Mouse (Mus musculus) limb, embryonic 15.5 days (tissue): ENCODE measurements around the gene Rhcg. TPM values are rescaled to one million over a fixed set of nuclear protein-coding genes. Genes with fewer than 3 reads are reported as not detected.

Experiments
- ATAC-seq: fragments of 200-750 bp; cut with Nextera tagmentation; 2 replicates; pipeline ENCODE4 v1.8.0; 2017; ENCODE audit warnings: low read depth, moderate TSS enrichment; ENCODE audit not compliant: insufficient number of reproducible peaks, low FRiP score, low TSS enrichment
- H3K27ac ChIP-seq: fragments of 300-500 bp; sonication (generic); 2 replicates; pipeline ENCODE4 v1.5.1; 2015; ENCODE audit warnings: moderate library complexity, mild to moderate bottlenecking, inconsistent platforms
- H3K27me3 ChIP-seq: fragments of 300-500 bp; sonication (generic); 2 replicates; pipeline ENCODE4 v1.6.1; 2015; ENCODE audit warnings: inconsistent platforms
- H3K36me3 ChIP-seq: fragments of 300-500 bp; sonication (generic); 2 replicates; pipeline ENCODE4 v1.6.1; 2015; ENCODE audit warnings: inconsistent platforms
- H3K4me1 ChIP-seq: fragments of 300-500 bp; sonication (generic); 2 replicates; pipeline ENCODE4 v1.6.1; 2015; ENCODE audit warnings: inconsistent platforms
- H3K4me2 ChIP-seq: fragments of 300-500 bp; sonication (generic); 2 replicates; pipeline ENCODE4 v1.6.1; 2015; ENCODE audit warnings: mild to moderate bottlenecking, inconsistent platforms
- H3K4me3 ChIP-seq: fragments of 300-500 bp; sonication (generic); 2 replicates; pipeline ENCODE4 v1.5.1; 2015; ENCODE audit warnings: mild to moderate bottlenecking, inconsistent platforms
- H3K9ac ChIP-seq: fragments of 300-500 bp; sonication (generic); 2 replicates; pipeline ENCODE4 v1.6.1; 2015; ENCODE audit warnings: inconsistent platforms
- H3K9me3 ChIP-seq: fragments of 300-500 bp; sonication (generic); 2 replicates; pipeline ENCODE4 v1.6.1; 2016; ENCODE audit warnings: inconsistent platforms
- WGBS: fragments of 180-500 bp; shearing (Covaris S2); methylation state at CpG from one replicate; pipeline ENCODE4 v1.1.7; 2015; 5-methylcytosine and 5-hydroxymethylcytosine counted together
- polyA plus RNA-seq: library from polyadenylated mRNA; unstranded; fragments of >200 nt; fragmentation: Nextera tagmentation; extraction: Ambion mirVana; gene quantifications from 2 replicates; pipeline ENCODE4 v1.2.1, GENCODE M21; 2015

Gene Rhcg
- polyA plus RNA-seq, 1 experiment from 2014 or later: not detected

DNA sequence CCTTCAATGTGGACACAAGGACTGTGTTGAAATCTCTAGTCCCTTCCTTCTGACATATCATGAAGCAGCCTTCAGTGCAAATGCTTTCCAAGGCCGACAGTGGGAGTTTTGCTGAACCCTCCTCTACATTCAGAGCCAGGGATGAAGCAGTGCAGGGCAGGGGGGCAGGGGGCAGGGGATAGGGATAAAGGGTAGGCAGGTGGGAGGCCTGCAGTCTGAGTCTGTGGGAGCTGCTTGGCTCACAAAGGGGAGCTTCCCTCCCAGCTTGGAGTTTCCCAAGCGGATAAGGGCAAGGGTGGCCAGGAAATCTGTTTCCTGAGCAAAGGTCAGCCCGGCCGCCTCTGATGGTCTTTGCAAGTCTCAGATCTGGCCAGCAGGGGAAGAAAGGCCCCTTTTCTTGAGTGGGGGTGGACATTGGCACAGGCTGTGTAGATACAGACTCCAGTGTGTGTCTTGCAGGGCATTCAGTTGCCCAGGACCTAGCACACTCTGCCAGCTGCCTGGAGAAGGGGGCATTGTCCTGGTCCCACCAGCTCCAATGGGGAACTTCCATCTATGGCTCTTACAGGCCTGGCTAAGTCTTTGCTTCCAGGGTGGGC lies 48.4 kb downstream of the Rhcg start:
- ATAC-seq: no peak
- no peak overlapping the region for H3K27ac ChIP-seq
- WGBS: 51% methylated on average over 4 of the region's 4 CpGs

GRCm38 (mm10) chr7:79568212-79568611 lies 49.2 kb downstream of the Rhcg start:
- Histone ChIP-seq H3K4me3 (no peak overlapping the region), H3K36me3 (no peaks in the 10 kb centered on the region), H3K4me2 (no peak overlapping the region), H3K27ac (no peak overlapping the region), H3K4me1 (no peaks in the 10 kb centered on the region), H3K9ac (no peak overlapping the region), H3K9me3 (no peaks in the 10 kb centered on the region), H3K27me3 (peaks cover 55% of the 10 kb centered on the region)
- ATAC-seq: no peak
- 65% methylated on average over 6 of the region's 6 CpGs for WGBS

More for the DNA sequence above, 48.4 kb downstream of the Rhcg start:
- H3K4me2 ChIP-seq: no peak overlapping the region
- no peaks in the 10 kb centered on the region for H3K4me1 ChIP-seq
- H3K9ac ChIP-seq: no peak overlapping the region
- peaks cover 54% of the 10 kb centered on the region for H3K27me3 ChIP-seq
- H3K9me3 ChIP-seq: no peaks in the 10 kb centered on the region
- H3K36me3 ChIP-seq: no peaks in the 10 kb centered on the region
- no peak overlapping the region for H3K4me3 ChIP-seq

DNA sequence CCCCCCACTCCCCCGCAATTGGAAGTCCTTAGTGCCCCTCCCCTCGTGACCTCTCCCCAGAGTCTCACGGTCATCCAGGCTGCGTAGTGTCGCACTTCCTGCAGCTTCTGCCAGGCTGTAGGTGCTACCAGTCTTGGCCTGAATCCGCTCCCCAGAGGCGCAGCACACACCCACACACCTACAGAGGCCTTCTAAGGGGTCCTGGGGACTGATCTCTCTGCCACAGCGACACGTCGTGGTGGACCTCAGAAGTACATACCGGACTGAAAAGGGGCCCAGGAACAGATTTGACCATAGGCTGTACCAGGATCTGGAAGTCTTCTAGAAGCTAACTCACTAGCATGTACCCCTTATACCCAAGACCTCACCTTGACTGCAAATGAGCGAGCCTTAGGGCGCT lies 53.8 kb downstream of the Rhcg start:
- no peak for ATAC-seq
- Histone ChIP-seq H3K4me2 (no peak overlapping the region), H3K4me1 (no peaks in the 10 kb centered on the region), H3K36me3 (no peaks in the 10 kb centered on the region), H3K9me3 (no peaks in the 10 kb centered on the region), H3K9ac (no peak overlapping the region), H3K27ac (no peak overlapping the region), H3K4me3 (no peak overlapping the region), H3K27me3 (peaks cover 58% of the 10 kb centered on the region)
- WGBS: 18% methylated on average over 13 of the region's 13 CpGs

DNA sequence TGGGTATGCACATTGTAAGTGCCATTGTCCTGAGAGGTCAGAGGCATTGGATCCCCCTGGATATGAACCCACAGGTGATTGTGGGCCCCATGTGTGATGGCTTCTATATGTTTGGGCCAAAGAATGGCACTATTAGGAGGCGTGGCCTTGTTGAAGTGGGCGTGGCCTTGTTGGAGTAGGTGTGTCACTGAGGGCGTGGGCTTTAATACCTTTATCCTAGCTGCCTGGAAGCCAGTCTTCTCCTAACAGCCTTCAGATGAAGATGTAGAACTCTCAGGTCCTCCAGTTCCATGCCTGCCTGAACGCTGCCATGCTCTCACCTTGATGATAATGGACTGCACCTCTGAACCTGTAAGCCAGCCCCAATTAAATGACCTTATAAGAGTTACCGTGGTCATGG lies 55.1 kb downstream of the Rhcg start:
- Histone ChIP-seq H3K9ac (no peak overlapping the region), H3K9me3 (no peaks in the 10 kb centered on the region), H3K4me1 (no peaks in the 10 kb centered on the region), H3K27me3 (peaks cover 62% of the 10 kb centered on the region), H3K4me3 (no peak overlapping the region), H3K27ac (no peak overlapping the region), H3K4me2 (no peak overlapping the region), H3K36me3 (no peaks in the 10 kb centered on the region)
- no peak for ATAC-seq
- WGBS: 38% methylated on average over 5 of the region's 5 CpGs

DNA sequence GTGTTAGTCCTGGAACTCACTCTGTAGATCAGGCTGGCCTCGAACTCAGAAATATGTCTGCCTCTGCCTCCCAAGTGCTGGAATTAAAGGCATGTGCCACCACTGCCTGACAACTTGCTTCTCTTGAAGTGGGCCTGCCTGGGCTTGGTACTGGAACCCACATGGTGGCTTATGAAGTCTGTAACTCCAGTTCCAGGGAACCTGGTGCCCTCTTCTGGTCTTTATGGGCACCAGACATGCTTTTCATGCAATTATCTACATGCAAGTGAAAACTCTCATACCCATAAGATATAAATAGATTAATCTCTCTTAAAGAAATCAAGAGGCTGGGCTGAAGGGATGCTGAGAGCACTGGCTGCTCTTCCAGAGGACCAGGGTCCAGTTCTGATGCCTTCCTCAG lies 58.8 kb downstream of the Rhcg start:
- H3K4me1 ChIP-seq: no peaks in the 10 kb centered on the region
- H3K4me2 ChIP-seq: no peak overlapping the region
- no peaks in the 10 kb centered on the region for H3K9me3 ChIP-seq
- H3K36me3 ChIP-seq: no peaks in the 10 kb centered on the region
- WGBS: 72% methylated on average over 1 of the region's 1 CpGs
- no peak overlapping the region for H3K4me3 ChIP-seq
- H3K9ac ChIP-seq: no peak overlapping the region
- H3K27ac ChIP-seq: no peak overlapping the region
- ATAC-seq: no peak
- peaks cover 79% of the 10 kb centered on the region for H3K27me3 ChIP-seq

DNA sequence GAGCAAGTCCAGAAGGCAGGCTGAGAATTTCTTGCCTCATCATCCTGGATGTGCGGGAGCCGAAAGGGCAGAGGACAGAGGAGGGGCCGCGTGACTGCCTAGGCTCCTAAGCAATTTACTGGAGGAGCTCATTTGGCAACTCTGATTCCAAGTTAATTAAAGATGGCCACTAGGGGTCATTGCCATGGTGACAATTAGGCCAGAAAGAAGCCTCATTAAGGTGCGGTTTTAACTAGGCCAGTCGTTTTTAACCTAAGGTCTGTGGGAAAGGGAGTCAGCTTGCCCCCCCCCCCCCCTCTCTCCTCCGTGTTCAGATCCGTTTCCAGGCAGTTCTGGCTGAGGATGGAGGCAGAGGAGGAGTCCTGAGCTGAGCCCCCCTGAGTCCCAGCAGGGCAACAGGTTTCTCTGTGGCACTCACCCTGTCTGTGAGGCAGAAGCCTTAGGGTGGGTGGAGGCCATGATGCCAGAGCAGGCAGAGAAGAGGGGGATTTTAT lies 59.7 kb downstream of the Rhcg start:
- ATAC-seq: no peak
- 7% methylated on average over 8 of the region's 8 CpGs for WGBS

GRCm38 (mm10) chr7:79555368-79556034 lies 62.0 kb downstream of the Rhcg start:
- no peaks in the 10 kb centered on the region for H3K9me3 ChIP-seq
- H3K4me3 ChIP-seq: no peak overlapping the region
- no peak for ATAC-seq
- H3K4me2 ChIP-seq: no peak overlapping the region
- no peak overlapping the region for H3K27ac ChIP-seq
- H3K27me3 ChIP-seq: peaks cover 88% of the 10 kb centered on the region
- no peaks in the 10 kb centered on the region for H3K36me3 ChIP-seq
- H3K9ac ChIP-seq: no peak overlapping the region
- H3K4me1 ChIP-seq: no peaks in the 10 kb centered on the region
- 1% methylated on average over 25 of the region's 25 CpGs for WGBS

More for the DNA sequence above, 59.7 kb downstream of the Rhcg start:
- H3K9me3 ChIP-seq: no peaks in the 10 kb centered on the region
- H3K27me3 ChIP-seq: peaks cover 85% of the 10 kb centered on the region
- H3K9ac ChIP-seq: no peak overlapping the region
- H3K4me2 ChIP-seq: no peak overlapping the region
- no peak overlapping the region for H3K4me3 ChIP-seq
- no peaks in the 10 kb centered on the region for H3K36me3 ChIP-seq
- H3K4me1 ChIP-seq: no peaks in the 10 kb centered on the region
- H3K27ac ChIP-seq: no peak overlapping the region

- Histone ChIP-seq H3K4me2 (no peak overlapping the region), H3K4me3 (no peak overlapping the region), H3K36me3 (no peaks in the 10 kb centered on the region), H3K27ac (no peak overlapping the region), H3K27me3 (peaks cover 95% of the 10 kb centered on the region), H3K4me1 (no peaks in the 10 kb centered on the region), H3K9ac (no peak overlapping the region), H3K9me3 (no peaks in the 10 kb centered on the region)
- no peak for ATAC-seq
- WGBS: 4% methylated on average over 10 of the region's 10 CpGs
Observed at GRCm38 (mm10) chr7:79552702-79553101, 64.8 kb downstream of the Rhcg start.

GRCm38 (mm10) chr7:79548893-79549555 lies 68.4 kb downstream of the Rhcg start:
- no peak overlapping the region for H3K9ac ChIP-seq
- H3K36me3 ChIP-seq: no peaks in the 10 kb centered on the region
- no peak overlapping the region for H3K4me3 ChIP-seq
- 32% methylated on average over 12 of the region's 12 CpGs for WGBS
- no peak overlapping the region for H3K4me2 ChIP-seq
- no peak overlapping the region for H3K27ac ChIP-seq
- no peaks in the 10 kb centered on the region for H3K4me1 ChIP-seq
- ATAC-seq: no peak
- H3K9me3 ChIP-seq: no peaks in the 10 kb centered on the region
- H3K27me3 ChIP-seq: peaks cover 94% of the 10 kb centered on the region

DNA sequence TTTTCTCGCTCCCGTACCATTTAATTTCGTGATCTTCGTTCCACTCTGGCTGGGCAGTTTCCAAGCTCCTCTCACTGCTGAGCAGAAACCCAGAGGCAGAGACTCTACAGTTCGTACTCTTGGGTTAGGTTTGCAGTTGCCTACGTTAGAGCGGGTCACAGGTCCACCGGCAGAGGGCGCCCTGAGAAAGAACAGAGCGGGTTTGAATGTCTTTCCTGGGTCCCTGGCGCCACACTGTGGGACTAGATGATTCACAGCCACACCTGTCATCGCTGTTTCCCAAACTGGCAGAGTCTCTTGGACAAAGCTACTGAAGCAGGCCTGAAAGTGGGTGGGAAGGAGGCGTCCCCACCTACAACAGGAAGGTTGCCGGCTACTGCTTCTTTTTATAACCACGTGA lies 70.4 kb downstream of the Rhcg start:
- H3K9me3 ChIP-seq: no peaks in the 10 kb centered on the region
- H3K4me1 ChIP-seq: peaks cover 8% of the 10 kb centered on the region
- no peak for ATAC-seq
- H3K9ac ChIP-seq: no peak overlapping the region
- no peak overlapping the region for H3K27ac ChIP-seq
- 2% methylated on average over 15 of the region's 15 CpGs for WGBS
- no peak overlapping the region for H3K4me2 ChIP-seq
- no peaks in the 10 kb centered on the region for H3K36me3 ChIP-seq
- peaks cover 98% of the 10 kb centered on the region for H3K27me3 ChIP-seq
- no peak overlapping the region for H3K4me3 ChIP-seq

DNA sequence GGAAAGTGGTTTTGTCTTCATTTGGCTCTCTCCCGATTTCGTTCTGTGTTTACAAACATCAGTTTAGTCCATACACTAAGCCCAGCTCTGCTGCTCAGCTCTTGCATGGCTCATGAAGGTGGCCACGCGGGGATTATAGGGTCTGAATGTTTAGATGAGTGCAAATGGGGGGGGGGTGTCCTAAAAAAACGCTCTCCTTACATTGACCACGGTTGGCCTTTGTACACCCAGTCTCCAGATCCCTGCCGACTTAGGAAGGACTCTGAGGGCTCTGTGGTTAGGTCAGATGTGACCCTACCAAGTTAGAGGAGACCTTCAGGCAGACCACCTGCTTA lies 72.4 kb downstream of the Rhcg start:
- Histone ChIP-seq H3K4me2 (no peak overlapping the region), H3K36me3 (no peaks in the 10 kb centered on the region), H3K27ac (no peak overlapping the region), H3K27me3 (peaks cover 97% of the 10 kb centered on the region), H3K4me1 (peaks cover 8% of the 10 kb centered on the region), H3K4me3 (no peak overlapping the region), H3K9me3 (no peaks in the 10 kb centered on the region), H3K9ac (no peak overlapping the region)
- ATAC-seq: no peak
- WGBS: 4% methylated on average over 7 of the region's 7 CpGs

- Histone ChIP-seq H3K4me3 (no peak overlapping the region), H3K9ac (no peak overlapping the region), H3K4me1 (peaks cover 8% of the 10 kb centered on the region), H3K27me3 (peaks cover 97% of the 10 kb centered on the region), H3K36me3 (no peaks in the 10 kb centered on the region), H3K4me2 (no peak overlapping the region), H3K9me3 (no peaks in the 10 kb centered on the region), H3K27ac (no peak overlapping the region)
- ATAC-seq: no peak
- 2% methylated on average over 36 of the region's 37 CpGs for WGBS
Observed at GRCm38 (mm10) chr7:79544281-79545065, 73.0 kb downstream of the Rhcg start.
